Mouse (Mus musculus) E14TG2a.4 (cell line): ENCODE data around the gene Efna5.

Experiments
- H3K27me3 ChIP-seq: 2 replicates; pipeline ENCODE4 v1.6.1; 2014; ENCODE audit warnings: low read length, control low read depth; ENCODE audit not compliant: insufficient read depth
- H3K36me3 ChIP-seq: 2 replicates; pipeline ENCODE4 v1.6.1; 2014; ENCODE audit warnings: low read length, control low read depth; ENCODE audit not compliant: insufficient read depth
- H3K4me1 ChIP-seq: replicated peaks from 2 replicates; pipeline ENCODE4 v1.6.1; 2014; ENCODE audit warnings: low read depth, low read length, control low read depth
- H3K4me3 ChIP-seq: replicated peaks from 2 replicates; pipeline ENCODE4 v1.5.1; 2014; ENCODE audit warnings: mild to moderate bottlenecking, low read length
- H3K9me3 ChIP-seq: 2 replicates; pipeline ENCODE4 v1.6.1; 2014; ENCODE audit warnings: low read length, control low read depth
- CTCF ChIP-seq: conservative IDR thresholded peaks from 2 replicates; pipeline ENCODE4 v1.5.1; 2014; ENCODE audit warnings: low read length
- NANOG ChIP-seq: IDR thresholded peaks from 2 replicates; pipeline ENCODE4 v1.6.1; 2014; ENCODE audit warnings: borderline replicate concordance, low read length, mixed read lengths
- POU5F1 ChIP-seq: IDR thresholded peaks from 2 replicates; pipeline ENCODE4 v1.6.1; 2014; ENCODE audit warnings: low read length, borderline replicate concordance

The Efna5 gene

GRCm38 (mm10) chr17:62818337-62818736 lies 62.8 kb downstream of the Efna5 start:
- H3K4me3 ChIP-seq = no peak overlapping the region
- no peaks in the 10 kb centered on the region for H3K4me1 ChIP-seq
- TF ChIP-seq POU5F1 = no peak
- no peak for TF ChIP-seq NANOG
- TF ChIP-seq CTCF = no peak
- H3K27me3 ChIP-seq = no peaks in the 10 kb centered on the region
- no peaks in the 10 kb centered on the region for H3K36me3 ChIP-seq
- H3K9me3 ChIP-seq = peaks cover 8% of the 10 kb centered on the region

- no peaks in the 10 kb centered on the region for H3K36me3 ChIP-seq
- H3K4me1 ChIP-seq = no peaks in the 10 kb centered on the region
- H3K27me3 ChIP-seq = no peaks in the 10 kb centered on the region
- H3K4me3 ChIP-seq = no peak overlapping the region
- H3K9me3 ChIP-seq = no peaks in the 10 kb centered on the region
- TF ChIP-seq POU5F1 = no peak
- TF ChIP-seq NANOG = no peak
- TF ChIP-seq CTCF = no peak
These were observed 64.2 kb downstream of the Efna5 start for GRCm38 (mm10) chr17:62816879-62817278.

GRCm38 (mm10) chr17:62813461-62813860 lies 67.7 kb downstream of the Efna5 start:
- Histone ChIP-seq H3K4me3 (no peak overlapping the region), H3K4me1 (no peaks in the 10 kb centered on the region), H3K27me3 (no peaks in the 10 kb centered on the region), H3K9me3 (no peaks in the 10 kb centered on the region), H3K36me3 (no peaks in the 10 kb centered on the region)
- TF ChIP-seq NANOG (no peak), POU5F1 (no peak), CTCF (no peak)

- Histone ChIP-seq H3K27me3 (no peaks in the 10 kb centered on the region), H3K4me1 (no peaks in the 10 kb centered on the region), H3K36me3 (no peaks in the 10 kb centered on the region), H3K4me3 (no peak overlapping the region), H3K9me3 (no peaks in the 10 kb centered on the region)
- TF ChIP-seq NANOG (no peak), POU5F1 (no peak), CTCF (no peak)
These were observed 73.2 kb downstream of the Efna5 start for GRCm38 (mm10) chr17:62807891-62808290.

- TF ChIP-seq NANOG (no peak), CTCF (no peak), POU5F1 (no peak)
- no peaks in the 10 kb centered on the region for H3K27me3 ChIP-seq
These were observed 74.5 kb downstream of the Efna5 start for GRCm38 (mm10) chr17:62806646-62807045.

GRCm38 (mm10) chr17:62802748-62803147 lies 78.4 kb downstream of the Efna5 start:
- H3K4me1 ChIP-seq = no peaks in the 10 kb centered on the region
- no peaks in the 10 kb centered on the region for H3K27me3 ChIP-seq
- H3K4me3 ChIP-seq = no peak overlapping the region
- H3K36me3 ChIP-seq = no peaks in the 10 kb centered on the region
- TF ChIP-seq NANOG = no peak
- no peak for TF ChIP-seq CTCF
- no peak for TF ChIP-seq POU5F1
- no peaks in the 10 kb centered on the region for H3K9me3 ChIP-seq

More at GRCm38 (mm10) chr17:62806646-62807045, 74.5 kb downstream of the Efna5 start:
- Histone ChIP-seq H3K4me3 (no peak overlapping the region), H3K9me3 (no peaks in the 10 kb centered on the region), H3K4me1 (no peaks in the 10 kb centered on the region), H3K36me3 (no peaks in the 10 kb centered on the region)

- Histone ChIP-seq H3K27me3 (no peaks in the 10 kb centered on the region), H3K36me3 (no peaks in the 10 kb centered on the region), H3K9me3 (no peaks in the 10 kb centered on the region), H3K4me3 (no peak overlapping the region), H3K4me1 (no peaks in the 10 kb centered on the region)
- TF ChIP-seq NANOG = no peak
- TF ChIP-seq CTCF = no peak
- TF ChIP-seq POU5F1 = no peak
These were observed 83.8 kb downstream of the Efna5 start for GRCm38 (mm10) chr17:62797272-62797671.

GRCm38 (mm10) chr17:62789291-62790290 lies 91.5 kb downstream of the Efna5 start:
- H3K36me3 ChIP-seq = no peaks in the 10 kb centered on the region
- peaks cover 3% of the 10 kb centered on the region; the same call in 1 of the 2 replicates for H3K4me1 ChIP-seq
- H3K27me3 ChIP-seq = no peaks in the 10 kb centered on the region
- no peaks in the 10 kb centered on the region for H3K9me3 ChIP-seq
- no peak for TF ChIP-seq CTCF
- no peak overlapping the region for H3K4me3 ChIP-seq
